Mouse (Mus musculus) left cerebral cortex, adult 2 months (tissue): Measurements from ENCODE around the gene Kcnh7. TPM values are rescaled to one million over a fixed set of nuclear protein-coding genes. Genes with fewer than 3 reads are reported as not detected.

Experiments used
- DNase-seq, 2 experiments: peaks; one replicate each; pipeline ENCODE4 v3.0.0; 2021 to 2022; ENCODE audit warnings: low spot score in 2 of 2, mixed read lengths in 1 of 2; ENCODE audit errors: extremely low spot score in 1 of 2
- H3K27ac ChIP-seq: fragments of 200-600 bp; 2 replicates; pipeline ENCODE4 v1.8.1; 2022
- H3K4me3 ChIP-seq: fragments of 200-600 bp; 2 replicates; pipeline ENCODE4 v1.8.1; 2022
- CTCF ChIP-seq: fragments of 200-600 bp; IDR thresholded peaks from 2 replicates; pipeline ENCODE4 v1.8.1; 2022; ENCODE audit warnings: antibody characterized with exemption, mild to moderate bottlenecking, moderate library complexity
- intact Hi-C: fragments of 180-260 bp; cut with DNase I; formaldehyde crosslinking; loops from one replicate; pipeline ENCODE4 v1.15.1; 2025
- total RNA-seq, 2 experiments: library from RNA; stranded (reverse); gene quantifications; 2 replicates each; pipeline ENCODE4 v1.2.3; 2021

Gene Kcnh7
- total RNA-seq, 2 experiments from 2014 or later: 103 to 107 TPM

DNA sequence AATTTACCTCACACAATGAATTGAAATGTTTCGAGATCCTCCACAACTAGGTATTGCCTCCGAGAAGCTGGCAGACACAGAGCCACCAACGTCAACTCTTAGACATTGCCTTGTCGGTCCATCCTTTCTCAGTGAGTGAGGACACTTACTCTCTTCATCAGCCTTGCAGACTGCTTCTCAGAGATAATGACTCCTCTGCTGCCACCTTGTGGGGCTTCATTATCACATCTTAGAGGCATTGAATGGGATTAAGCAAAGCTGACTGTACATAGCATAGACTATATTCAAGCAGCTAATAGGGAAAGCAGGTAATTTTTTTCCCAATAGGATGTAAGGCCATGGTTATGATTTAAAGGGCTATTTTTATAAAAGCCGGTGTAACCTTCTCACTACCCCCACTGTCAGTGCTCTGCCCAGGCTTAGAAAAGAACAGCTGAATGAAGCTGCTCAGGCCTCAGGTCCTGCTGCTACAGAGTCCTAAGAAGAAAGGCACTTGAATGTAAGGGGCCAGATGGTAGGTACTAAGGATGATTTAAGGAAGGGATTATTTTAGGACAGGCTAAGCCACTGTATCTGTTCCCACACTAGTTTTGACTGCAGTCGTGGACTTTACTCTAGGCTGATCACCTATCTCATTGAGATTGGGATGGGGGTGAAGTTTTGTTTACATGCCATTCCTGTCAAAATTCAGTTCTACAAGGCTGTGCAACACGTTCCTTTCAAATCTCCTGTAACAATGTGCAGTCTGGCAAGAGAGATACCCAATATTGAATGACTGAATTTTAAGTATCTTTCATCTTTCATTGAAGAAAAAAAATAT is 529.4 kb downstream of the Kcnh7 start:
- H3K27ac ChIP-seq: no peak overlapping the region
- peak; percentile 72 for TF ChIP-seq CTCF
- no peak overlapping the region for H3K4me3 ChIP-seq
- DNase-seq: peak; percentile 70 to 73
- intact Hi-C loops: loop anchor here (5.0 kb wide), 1 partner anchor 798 kb away; no protein-coding TSS in a partner anchor

DNA sequence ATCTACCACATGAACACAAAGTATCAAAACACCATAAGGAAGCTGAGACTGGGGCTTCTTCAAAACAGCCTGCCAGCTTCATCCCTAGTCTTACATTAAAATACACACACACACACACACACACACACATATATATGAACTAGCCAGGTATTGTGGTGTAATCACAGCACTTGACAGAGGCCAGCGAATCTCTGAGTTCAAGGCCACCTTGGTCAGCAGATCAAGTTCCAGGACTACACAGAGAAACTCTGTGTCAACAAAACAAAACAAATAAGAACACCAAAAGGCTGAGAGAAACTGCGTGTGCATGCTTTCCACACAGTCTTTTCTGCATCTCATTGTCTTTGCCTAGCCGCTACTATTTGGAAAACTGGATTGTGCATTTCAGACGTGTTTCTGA is 531.6 kb downstream of the Kcnh7 start:
- no peak overlapping the region for H3K4me3 ChIP-seq
- no peak for DNase-seq
- TF ChIP-seq CTCF: no peak
- no peak overlapping the region for H3K27ac ChIP-seq
- intact Hi-C loops: no loop called here

DNA sequence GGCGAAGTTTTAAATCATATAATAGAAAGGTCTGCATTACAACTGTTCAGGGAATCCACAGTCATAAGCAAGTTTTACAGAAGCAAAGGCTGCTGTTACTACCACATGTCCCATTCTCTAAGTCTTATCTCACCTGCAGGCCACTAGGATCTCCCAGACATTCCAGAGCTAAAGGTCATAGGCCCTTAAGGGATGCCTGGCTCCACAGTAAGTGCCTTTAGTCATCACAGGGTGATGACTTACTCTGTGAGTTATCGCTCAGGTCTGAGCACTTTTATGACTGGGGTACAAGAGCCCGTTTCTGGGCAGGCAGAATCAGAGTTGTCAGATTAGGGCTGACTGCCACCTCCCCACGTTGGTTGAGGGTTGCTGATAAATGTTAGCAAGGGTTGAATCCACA is 532.2 kb downstream of the Kcnh7 start:
- H3K27ac ChIP-seq: no peak overlapping the region
- intact Hi-C loops: no loop called here
- DNase-seq: no peak
- no peak for TF ChIP-seq CTCF
- no peak overlapping the region for H3K4me3 ChIP-seq

DNA sequence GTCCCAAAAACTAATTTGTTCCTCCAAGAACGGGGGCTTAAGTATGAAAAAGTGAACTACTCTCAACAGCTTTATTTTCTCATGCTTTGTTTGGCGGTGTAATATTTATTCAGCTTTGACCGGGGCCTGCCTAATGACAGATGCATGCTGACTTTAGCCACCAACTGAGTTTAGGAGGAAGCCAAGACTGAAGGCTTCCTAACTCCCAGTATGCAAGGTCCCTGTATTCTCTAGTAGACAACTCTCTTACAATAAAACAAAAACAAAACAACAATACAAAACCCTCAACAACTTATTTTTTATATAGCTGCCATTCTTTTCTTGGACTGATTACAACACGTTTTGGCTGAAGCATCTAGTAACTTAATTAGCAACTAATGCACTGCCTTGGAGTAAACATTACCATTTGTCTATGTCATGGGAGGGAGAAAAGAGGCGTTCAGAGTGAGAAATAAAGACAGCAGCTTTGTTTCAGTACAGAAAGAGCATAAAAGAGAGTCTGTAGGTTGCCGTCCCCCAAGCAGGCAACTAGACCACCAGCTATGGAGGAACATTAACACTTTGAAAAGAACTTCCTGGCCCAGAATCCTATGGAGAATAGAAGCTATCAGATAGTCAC is 537.3 kb downstream of the Kcnh7 start:
- TF ChIP-seq CTCF: no peak
- DNase-seq: no peak
- intact Hi-C loops: no loop called here
- Histone ChIP-seq H3K27ac (peak overlapping the region; percentile 44; the same call in 1 of the 2 replicates), H3K4me3 (peak overlapping the region; percentile 59)

DNA sequence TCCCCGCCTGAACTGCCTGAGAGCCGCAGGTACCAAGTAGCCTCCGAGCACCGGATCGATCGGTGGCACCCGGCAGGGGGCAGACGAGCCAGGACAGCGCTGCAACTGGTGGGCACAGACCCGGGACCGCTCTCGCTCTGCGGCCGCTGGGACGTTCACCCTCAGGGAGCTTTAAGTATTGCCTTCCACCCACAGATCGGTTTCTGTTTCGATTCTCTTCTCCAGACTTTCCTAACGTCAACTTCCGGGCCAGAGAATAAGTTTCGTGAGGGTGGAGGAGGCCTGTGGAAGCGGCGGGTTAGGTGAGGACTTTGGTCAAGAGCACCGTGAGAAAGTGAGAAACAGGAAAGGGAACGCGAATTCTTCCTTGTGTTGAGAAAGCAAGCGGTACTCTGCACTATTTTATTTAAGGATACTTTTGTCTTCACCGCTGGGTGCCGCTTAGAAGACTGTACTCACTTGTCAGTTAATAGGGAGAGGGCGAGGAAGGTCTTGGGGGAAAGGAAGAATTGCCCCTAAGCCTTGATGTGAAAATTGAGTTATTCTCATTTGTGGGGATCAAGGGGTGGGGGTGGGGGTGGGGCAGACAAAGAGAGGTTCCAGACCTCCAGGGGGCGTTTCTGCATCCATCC is 538.0 kb downstream of the Kcnh7 start, which contains the start of gene Ifih1:
TSS of gene Ifih1 (minus strand) at position 242 of the 632 bp plus-strand sequence.
- Histone ChIP-seq H3K4me3 (peak within 1 kb of the TSS; percentile 59), H3K27ac (peak within 1 kb of the TSS; percentile 72)
- DNase-seq: peak in 1 of 2 experiments; percentile 32
- intact Hi-C loops: no loop called here
- peak; percentile 44 for TF ChIP-seq CTCF

DNA sequence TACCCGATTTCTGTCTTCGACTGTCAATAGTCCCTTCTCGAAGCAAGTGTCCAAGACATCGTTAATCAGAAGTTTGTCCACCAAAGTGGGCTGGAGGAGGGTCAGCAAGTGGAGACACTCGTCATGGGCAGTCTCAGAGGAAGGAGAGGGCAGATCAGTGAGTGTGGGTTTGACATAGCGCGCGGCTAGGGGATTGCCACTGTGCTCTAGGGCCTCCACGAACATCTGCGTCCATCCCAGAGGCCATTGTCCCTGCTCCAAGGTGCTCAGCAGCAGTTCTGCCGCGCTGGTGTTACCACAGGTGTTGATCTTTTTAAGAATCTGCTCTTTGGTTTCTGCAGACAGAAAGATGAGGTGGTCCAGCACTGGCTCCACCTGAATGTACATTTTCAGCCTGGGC is 538.6 kb downstream of the Kcnh7 start:
- intact Hi-C loops: no loop called here
- no peak for TF ChIP-seq CTCF

DNA sequence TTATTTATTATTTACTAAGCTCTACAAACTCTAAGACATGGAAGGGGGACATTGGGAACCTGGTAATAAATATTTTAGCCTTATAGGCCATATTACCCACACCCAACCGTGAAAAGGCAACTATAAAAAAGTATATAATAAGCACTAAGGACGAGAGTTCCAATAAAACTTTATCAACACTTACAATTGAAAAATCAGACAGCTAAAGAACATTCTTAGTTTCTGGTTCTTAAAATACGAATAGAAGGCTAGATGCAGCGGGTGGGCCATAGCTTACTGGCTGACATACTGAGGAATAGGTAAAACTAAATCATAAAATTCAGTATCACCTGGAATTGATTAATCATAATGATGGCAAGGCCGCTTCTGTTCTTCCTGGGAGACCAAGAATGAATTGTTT is 539.2 kb downstream of the Kcnh7 start:
- intact Hi-C loops: no loop called here
- no peak overlapping the region for H3K4me3 ChIP-seq
- TF ChIP-seq CTCF: no peak
- H3K27ac ChIP-seq: no peak overlapping the region
- no peak for DNase-seq

More for the DNA sequence above, 538.6 kb downstream of the Kcnh7 start:
- DNase-seq: no peak
- H3K4me3 ChIP-seq: peak overlapping the region; percentile 59
- peak overlapping the region; percentile 72; the same call in 1 of the 2 replicates for H3K27ac ChIP-seq
